Mouse (Mus musculus): ENCODE measurements around the gene Ugt1a8.

The Ugt1a8 gene

GRCm38 (mm10) chr1:88233421-88234247 is 146.0 kb downstream of the Ugt1a8 start:
- H3K4me1 ChIP-seq (replicated peaks; ENCODE audit: low read depth, low read length), result no peaks in the 10 kb centered on the region
- H3K27me3 ChIP-seq (ENCODE audit: insufficient read depth, low read length), result peaks cover 20% of the 10 kb centered on the region; the same call in 1 of the 2 replicates
- TF ChIP-seq NANOG (IDR thresholded peaks at IDR 0.05; ENCODE audit: borderline replicate concordance, low read length) (no peak), POU5F1 (IDR thresholded peaks at IDR 0.05; ENCODE audit: borderline replicate concordance, low read length) (no peak), CTCF (conservative IDR thresholded peaks at IDR 0.05; ENCODE audit: low read length) (no peak)
- no peaks in the 10 kb centered on the region for H3K36me3 ChIP-seq (ENCODE audit: insufficient read depth, low read length)
- peaks cover 53% of the 10 kb centered on the region for H3K9me3 ChIP-seq (ENCODE audit: low read length)
- H3K4me3 ChIP-seq (replicated peaks; ENCODE audit: low read length), result no peak overlapping the region

DNA sequence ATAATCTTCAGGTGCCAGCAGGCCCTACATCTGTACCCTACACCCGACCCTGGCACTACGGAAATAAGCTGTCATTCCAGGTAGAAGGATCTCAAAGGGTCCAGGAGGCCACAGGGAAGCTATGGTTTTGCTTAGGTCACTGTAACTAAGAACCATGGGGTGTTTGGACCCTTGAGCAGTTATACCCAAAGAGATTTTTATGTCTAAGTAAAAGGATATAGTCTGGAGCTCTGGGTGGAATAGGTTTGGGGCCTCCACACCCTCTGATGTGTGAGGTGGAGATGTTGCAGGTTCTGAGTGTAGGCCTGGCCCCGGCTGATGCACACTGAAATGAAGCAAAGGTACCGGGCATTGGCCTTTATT is 146.6 kb downstream of the Ugt1a8 start:
- TF ChIP-seq POU5F1 (IDR thresholded peaks at IDR 0.05; ENCODE audit: borderline replicate concordance, low read length), result no peak
- no peak for TF ChIP-seq CTCF (conservative IDR thresholded peaks at IDR 0.05; ENCODE audit: low read length)
- no peak for TF ChIP-seq NANOG (IDR thresholded peaks at IDR 0.05; ENCODE audit: borderline replicate concordance, low read length)
- no peaks in the 10 kb centered on the region for H3K36me3 ChIP-seq (ENCODE audit: insufficient read depth, low read length)

GRCm38 (mm10) chr1:88234646-88235045 is 147.0 kb downstream of the Ugt1a8 start:
- TF ChIP-seq CTCF (conservative IDR thresholded peaks at IDR 0.05; ENCODE audit: low read length), result no peak
- no peak for TF ChIP-seq POU5F1 (IDR thresholded peaks at IDR 0.05; ENCODE audit: borderline replicate concordance, low read length)
- TF ChIP-seq NANOG (IDR thresholded peaks at IDR 0.05; ENCODE audit: borderline replicate concordance, low read length), result no peak
- Histone ChIP-seq H3K4me3 (replicated peaks; ENCODE audit: low read length) (no peak overlapping the region), H3K36me3 (ENCODE audit: insufficient read depth, low read length) (no peaks in the 10 kb centered on the region), H3K27me3 (ENCODE audit: insufficient read depth, low read length) (peaks cover 24% of the 10 kb centered on the region; the same call in 1 of the 2 replicates), H3K4me1 (replicated peaks; ENCODE audit: low read depth, low read length) (no peaks in the 10 kb centered on the region), H3K9me3 (ENCODE audit: low read length) (peaks cover 63% of the 10 kb centered on the region)

More for the DNA sequence above, 146.6 kb downstream of the Ugt1a8 start:
- Histone ChIP-seq H3K4me3 (replicated peaks; ENCODE audit: low read length) (no peak overlapping the region), H3K27me3 (ENCODE audit: insufficient read depth, low read length) (peaks cover 24% of the 10 kb centered on the region; the same call in 1 of the 2 replicates), H3K9me3 (ENCODE audit: low read length) (peaks cover 59% of the 10 kb centered on the region), H3K4me1 (replicated peaks; ENCODE audit: low read depth, low read length) (no peaks in the 10 kb centered on the region)

DNA sequence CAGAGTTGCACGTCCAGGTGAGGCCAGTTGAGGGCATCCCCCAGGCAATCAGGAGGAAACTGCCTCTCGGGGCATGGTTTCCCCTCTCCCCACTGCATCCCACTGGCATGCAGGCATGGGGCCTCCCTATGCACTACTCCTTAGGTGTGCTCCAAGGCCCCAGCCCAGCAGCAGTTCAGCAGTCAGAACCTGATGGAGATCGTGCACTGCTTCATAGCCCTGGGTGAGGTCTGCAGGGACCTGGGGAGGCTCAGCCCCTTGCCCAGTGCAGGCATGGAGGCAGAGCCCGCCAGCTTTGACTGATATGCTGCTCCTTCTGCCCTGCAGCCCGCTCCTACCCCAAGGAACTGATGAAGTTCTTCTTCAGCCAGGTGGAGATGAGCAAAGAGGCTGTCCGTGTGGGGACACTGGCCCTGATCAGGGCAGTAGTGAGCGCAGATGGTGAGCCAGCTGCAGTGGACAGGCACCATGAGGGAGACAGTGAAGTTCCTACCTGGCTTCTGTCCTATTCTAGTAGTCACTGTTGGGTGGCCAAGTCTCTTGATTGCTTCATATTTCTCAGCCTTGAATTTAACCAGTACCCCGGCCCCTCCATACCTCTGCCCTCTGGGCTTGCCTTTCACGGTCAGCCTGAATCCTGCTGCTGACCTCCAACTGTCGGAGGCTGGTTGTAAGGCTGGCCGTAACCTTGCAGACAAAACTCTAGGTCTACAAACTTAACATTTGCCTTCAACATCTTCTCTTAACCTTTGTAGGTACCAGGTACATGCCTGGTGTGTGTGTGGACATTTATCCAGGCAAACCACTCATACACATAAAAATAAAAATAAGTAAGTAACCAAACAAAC is 147.7 kb downstream of the Ugt1a8 start:
- no peak overlapping the region for H3K4me3 ChIP-seq (replicated peaks; ENCODE audit: low read length)
- H3K9me3 ChIP-seq (ENCODE audit: low read length), result peaks cover 64% of the 10 kb centered on the region
- TF ChIP-seq CTCF (conservative IDR thresholded peaks at IDR 0.05; ENCODE audit: low read length), result no peak
- TF ChIP-seq NANOG (IDR thresholded peaks at IDR 0.05; ENCODE audit: borderline replicate concordance, low read length), result no peak
- TF ChIP-seq POU5F1 (IDR thresholded peaks at IDR 0.05; ENCODE audit: borderline replicate concordance, low read length), result no peak
- H3K36me3 ChIP-seq (ENCODE audit: insufficient read depth, low read length), result no peaks in the 10 kb centered on the region
- peaks cover 23% of the 10 kb centered on the region for H3K27me3 ChIP-seq (ENCODE audit: insufficient read depth, low read length)
- H3K4me1 ChIP-seq (replicated peaks; ENCODE audit: low read depth, low read length), result no peaks in the 10 kb centered on the region

DNA sequence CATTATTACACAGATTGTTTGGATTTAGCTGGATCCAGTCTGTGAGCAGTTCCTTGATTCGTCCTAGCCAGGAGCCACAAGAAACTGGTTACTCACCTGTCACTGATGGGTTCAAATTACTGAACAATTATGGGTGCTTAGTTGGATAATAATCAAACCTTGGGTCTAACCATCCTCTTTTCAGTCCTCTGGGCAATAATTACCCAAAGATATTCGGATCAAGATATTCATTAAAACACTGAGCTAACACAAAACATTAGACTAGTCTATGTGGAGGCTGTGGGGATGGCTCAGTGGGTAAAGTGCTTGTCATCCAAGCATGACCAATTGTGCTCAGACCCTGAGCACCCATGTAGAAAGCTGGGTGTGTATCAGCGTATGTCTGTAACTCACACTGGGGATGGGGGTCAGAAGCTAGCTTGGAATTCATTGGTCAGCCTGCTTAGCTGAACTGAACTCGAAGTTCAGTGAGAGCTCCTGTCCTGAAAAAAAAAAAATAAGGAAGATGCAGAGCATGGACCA is 148.3 kb downstream of the Ugt1a8 start:
- H3K9me3 ChIP-seq (ENCODE audit: low read length), result peaks cover 70% of the 10 kb centered on the region
- peaks cover 22% of the 10 kb centered on the region for H3K27me3 ChIP-seq (ENCODE audit: insufficient read depth, low read length)
- no peak overlapping the region for H3K4me3 ChIP-seq (replicated peaks; ENCODE audit: low read length)
- no peak for TF ChIP-seq POU5F1 (IDR thresholded peaks at IDR 0.05; ENCODE audit: borderline replicate concordance, low read length)
- no peak for TF ChIP-seq NANOG (IDR thresholded peaks at IDR 0.05; ENCODE audit: borderline replicate concordance, low read length)
- no peak for TF ChIP-seq CTCF (conservative IDR thresholded peaks at IDR 0.05; ENCODE audit: low read length)
- no peaks in the 10 kb centered on the region for H3K36me3 ChIP-seq (ENCODE audit: insufficient read depth, low read length)
- no peaks in the 10 kb centered on the region for H3K4me1 ChIP-seq (replicated peaks; ENCODE audit: low read depth, low read length)

DNA sequence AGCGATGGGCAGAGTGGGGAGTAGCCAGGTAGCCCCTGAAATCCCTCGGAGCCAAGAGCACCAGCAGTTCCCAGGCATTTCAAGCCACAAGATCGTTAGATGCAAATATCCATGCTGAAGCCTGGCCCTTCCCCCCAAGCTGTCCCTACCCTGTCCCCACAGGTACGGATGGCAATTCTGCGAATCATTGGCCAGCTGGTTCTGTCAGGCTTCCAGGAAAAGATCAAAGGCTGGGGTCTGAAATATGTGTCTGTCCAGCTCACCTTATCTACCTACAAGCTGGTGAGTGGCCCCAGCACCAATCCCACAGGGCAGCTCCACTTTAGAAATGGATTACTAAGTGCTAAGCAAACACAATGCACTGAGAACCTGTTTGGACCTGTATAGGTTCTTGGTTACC is 149.7 kb downstream of the Ugt1a8 start:
- no peaks in the 10 kb centered on the region for H3K36me3 ChIP-seq (ENCODE audit: insufficient read depth, low read length)
- TF ChIP-seq POU5F1 (IDR thresholded peaks at IDR 0.05; ENCODE audit: borderline replicate concordance, low read length) (no peak), CTCF (conservative IDR thresholded peaks at IDR 0.05; ENCODE audit: low read length) (no peak), NANOG (IDR thresholded peaks at IDR 0.05; ENCODE audit: borderline replicate concordance, low read length) (no peak)
- peaks cover 70% of the 10 kb centered on the region for H3K9me3 ChIP-seq (ENCODE audit: low read length)
- H3K27me3 ChIP-seq (ENCODE audit: insufficient read depth, low read length), result peaks cover 15% of the 10 kb centered on the region
- no peak overlapping the region for H3K4me3 ChIP-seq (replicated peaks; ENCODE audit: low read length)
- no peaks in the 10 kb centered on the region for H3K4me1 ChIP-seq (replicated peaks; ENCODE audit: low read depth, low read length)

DNA sequence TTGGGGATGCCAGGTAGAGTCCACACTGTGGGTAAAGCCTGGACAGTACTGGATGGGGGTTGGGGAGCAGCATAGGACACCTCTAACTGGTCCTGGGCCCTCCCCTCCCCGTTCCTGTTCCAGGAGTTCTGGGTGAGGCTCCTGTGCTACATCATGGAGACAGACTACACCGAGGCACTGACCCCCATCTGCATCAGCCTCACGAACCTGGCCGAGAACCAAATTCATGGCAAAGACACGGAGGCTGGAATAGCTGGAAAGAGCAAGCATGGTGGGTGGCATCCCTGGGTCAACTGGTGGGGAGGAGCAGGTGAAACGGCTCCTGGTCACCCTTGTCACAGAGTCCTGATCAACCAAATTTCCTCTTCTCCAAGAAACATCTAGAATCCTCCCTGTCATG is 151.2 kb downstream of the Ugt1a8 start:
- Histone ChIP-seq H3K27me3 (ENCODE audit: insufficient read depth, low read length) (peaks cover 10% of the 10 kb centered on the region; the same call in 1 of the 2 replicates), H3K4me1 (replicated peaks; ENCODE audit: low read depth, low read length) (no peaks in the 10 kb centered on the region), H3K4me3 (replicated peaks; ENCODE audit: low read length) (no peak overlapping the region), H3K36me3 (ENCODE audit: insufficient read depth, low read length) (no peaks in the 10 kb centered on the region), H3K9me3 (ENCODE audit: low read length) (peaks cover 72% of the 10 kb centered on the region)
- TF ChIP-seq NANOG (IDR thresholded peaks at IDR 0.05; ENCODE audit: borderline replicate concordance, low read length), result no peak
- 0 out of 2 replicates have a peak, but pooled peaks have one; percentile 23 for TF ChIP-seq POU5F1 (IDR thresholded peaks at IDR 0.05; ENCODE audit: borderline replicate concordance, low read length)
- TF ChIP-seq CTCF (conservative IDR thresholded peaks at IDR 0.05; ENCODE audit: low read length), result no peak

DNA sequence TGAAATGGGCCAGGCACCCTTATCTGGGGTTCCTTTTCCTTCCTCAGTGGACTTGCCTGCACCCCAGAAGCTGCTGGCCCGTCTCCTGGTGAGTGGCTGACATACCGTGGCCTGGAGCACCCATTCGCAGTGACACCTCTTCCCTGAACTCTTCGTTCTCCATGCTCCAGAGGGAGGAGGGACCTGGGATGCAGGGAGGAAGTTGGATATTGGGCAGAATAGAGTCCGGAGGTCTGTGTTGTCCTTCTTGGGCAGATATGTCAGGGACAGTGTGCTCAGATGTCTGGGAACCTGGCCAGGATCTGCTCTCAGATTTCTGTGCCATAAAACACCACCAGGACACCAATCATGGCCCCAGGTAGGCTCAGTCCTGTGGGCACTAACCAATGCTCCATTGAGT is 152.5 kb downstream of the Ugt1a8 start:
- no peaks in the 10 kb centered on the region for H3K36me3 ChIP-seq (ENCODE audit: insufficient read depth, low read length)
- TF ChIP-seq POU5F1 (IDR thresholded peaks at IDR 0.05; ENCODE audit: borderline replicate concordance, low read length) (no peak), NANOG (IDR thresholded peaks at IDR 0.05; ENCODE audit: borderline replicate concordance, low read length) (no peak), CTCF (conservative IDR thresholded peaks at IDR 0.05; ENCODE audit: low read length) (no peak)
- H3K27me3 ChIP-seq (ENCODE audit: insufficient read depth, low read length), result peaks cover 7% of the 10 kb centered on the region; the same call in 1 of the 2 replicates

More for the DNA sequence above, 152.5 kb downstream of the Ugt1a8 start:
- Histone ChIP-seq H3K9me3 (ENCODE audit: low read length) (peaks cover 68% of the 10 kb centered on the region), H3K4me3 (replicated peaks; ENCODE audit: low read length) (no peak overlapping the region), H3K4me1 (replicated peaks; ENCODE audit: low read depth, low read length) (no peaks in the 10 kb centered on the region)
